Mouse (Mus musculus) ES-Bruce4 (cell line): ENCODE measurements around the gene Slit3.

Source experiments
- CTCF ChIP-seq: IDR thresholded peaks from one replicate; pipeline ENCODE4 v1.8.1; 2011; ENCODE audit warnings: low read depth, low read length
- EP300 ChIP-seq: IDR thresholded peaks from 2 replicates; pipeline ENCODE4 v1.6.1; 2011; ENCODE audit warnings: low read depth, low read length; ENCODE audit not compliant: insufficient read depth
- POLR2A ChIP-seq: IDR thresholded peaks from one replicate; pipeline ENCODE4 v1.8.1; 2011; ENCODE audit warnings: low read length; ENCODE audit not compliant: insufficient read depth

GRCm38 (mm10) chr11:35274036-35274435 is 153.0 kb downstream of the Slit3 start:
- TF ChIP-seq EP300 (no peak), POLR2A (no peak), CTCF (no peak)
